Mouse (Mus musculus) cerebral cortex, adult 2 months (tissue): ENCODE measurements around the gene Msantd3.

ENCODE experiments used
- WGBS: fragments of 180-500 bp; shearing (Covaris S2); methylation state at CpG from one replicate; pipeline ENCODE4 v1.1.7; 2018; 5-methylcytosine and 5-hydroxymethylcytosine counted together

Gene Msantd3

GRCm38 (mm10) chr4:48554132-48554531 lies 14.4 kb downstream of the Msantd3 start:
- WGBS = 63% methylated on average over 7 of the region's 7 CpGs

GRCm38 (mm10) chr4:48555729-48556128 lies 16.0 kb downstream of the Msantd3 start:
- 31% methylated on average over 3 of the region's 3 CpGs for WGBS

- WGBS = 77% methylated on average over 14 of the region's 14 CpGs
Measured at GRCm38 (mm10) chr4:48559652-48560051, 19.9 kb downstream of the Msantd3 start.

GRCm38 (mm10) chr4:48561824-48562223 lies 22.1 kb downstream of the Msantd3 start:
- 88% methylated on average over 8 of the region's 8 CpGs for WGBS

DNA sequence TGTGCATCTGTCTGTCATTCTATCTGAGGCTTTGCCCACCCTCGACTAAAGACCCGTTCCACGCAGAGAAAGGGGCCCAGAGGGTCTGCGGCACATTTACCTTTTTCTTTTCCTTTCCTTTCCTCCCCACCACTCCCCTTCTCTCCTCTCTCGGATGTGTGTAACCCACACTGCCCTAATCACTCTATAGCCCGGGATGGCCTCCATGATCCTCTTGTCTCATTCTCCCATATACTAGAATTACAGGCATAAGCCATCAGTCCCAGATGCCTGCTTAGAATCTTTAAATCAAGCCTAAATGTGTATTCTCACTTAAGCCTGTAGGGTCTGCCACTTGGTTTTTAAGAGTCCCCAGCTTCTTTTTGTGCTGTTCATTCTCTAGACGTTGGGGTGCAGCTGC lies 36.6 kb downstream of the Msantd3 start:
- WGBS = 88% methylated on average over 7 of the region's 7 CpGs

DNA sequence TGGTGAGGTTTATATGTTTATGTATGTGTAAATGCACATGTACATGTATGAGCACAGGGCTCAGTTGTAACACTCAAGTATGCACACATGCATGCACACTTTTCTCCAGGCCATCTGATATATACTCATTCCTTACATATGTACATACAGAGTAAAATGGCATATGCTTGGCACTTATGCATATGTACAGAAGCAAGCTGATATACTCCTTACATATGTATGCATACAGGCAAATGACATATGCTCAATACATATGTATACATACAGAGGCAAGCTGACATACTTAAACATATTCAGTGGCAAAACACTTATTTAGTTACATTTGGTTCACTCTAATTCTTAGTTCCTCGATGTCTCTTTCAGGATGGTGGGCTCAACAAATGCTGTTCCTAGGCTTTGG lies 38.1 kb downstream of the Msantd3 start:
- 67% methylated on average over 1 of the region's 1 CpGs for WGBS

DNA sequence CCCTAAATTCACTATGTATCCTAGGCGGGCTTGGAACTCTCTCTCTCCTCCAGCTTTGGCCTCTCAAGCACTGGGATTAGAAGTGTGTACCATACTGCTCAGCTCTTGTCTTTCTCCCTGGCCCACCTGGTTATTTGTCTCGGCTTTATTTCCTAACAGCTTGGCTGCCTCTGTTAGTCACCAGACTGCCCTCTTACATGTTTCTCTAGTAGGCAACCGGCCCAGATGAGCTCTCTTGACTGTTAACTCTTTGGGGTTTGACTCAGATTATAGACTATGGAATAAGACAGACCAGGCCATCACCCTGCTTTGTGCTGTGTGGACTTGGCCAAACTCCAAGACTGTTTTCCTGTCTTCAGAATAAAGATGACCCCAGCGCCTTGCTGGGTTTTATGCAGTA lies 38.7 kb downstream of the Msantd3 start:
- WGBS = 56% methylated on average over 4 of the region's 4 CpGs

DNA sequence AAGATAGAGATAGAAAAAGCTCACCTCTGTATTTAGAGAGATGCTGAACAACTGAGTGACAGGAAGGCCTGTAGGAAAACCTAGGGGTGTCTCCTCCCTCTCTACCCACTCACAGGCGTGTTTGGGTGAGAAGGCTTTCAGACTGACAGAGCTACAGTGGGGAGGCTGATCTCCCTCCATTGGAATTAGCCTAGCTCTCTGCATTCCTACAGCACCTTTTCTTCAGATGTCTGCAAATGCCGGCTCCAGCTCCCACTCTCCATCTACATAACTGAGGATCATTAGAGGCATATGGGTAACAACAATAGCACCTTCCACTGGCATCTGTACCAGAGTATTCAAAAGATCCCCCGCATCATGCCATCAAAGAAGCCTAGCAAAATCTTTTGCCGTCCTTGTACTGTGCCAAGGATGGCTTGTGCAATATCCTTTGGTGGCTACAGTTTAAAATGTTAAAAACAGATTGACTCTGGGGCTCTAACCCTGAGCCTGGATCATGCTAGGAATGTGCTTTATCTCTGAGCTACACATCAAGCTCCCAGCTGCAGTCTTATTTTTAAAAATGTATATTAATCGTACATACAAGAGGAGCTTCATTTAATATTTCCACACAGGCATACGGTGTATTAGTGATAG lies 39.9 kb downstream of the Msantd3 start:
- WGBS = 73% methylated on average over 6 of the region's 6 CpGs

DNA sequence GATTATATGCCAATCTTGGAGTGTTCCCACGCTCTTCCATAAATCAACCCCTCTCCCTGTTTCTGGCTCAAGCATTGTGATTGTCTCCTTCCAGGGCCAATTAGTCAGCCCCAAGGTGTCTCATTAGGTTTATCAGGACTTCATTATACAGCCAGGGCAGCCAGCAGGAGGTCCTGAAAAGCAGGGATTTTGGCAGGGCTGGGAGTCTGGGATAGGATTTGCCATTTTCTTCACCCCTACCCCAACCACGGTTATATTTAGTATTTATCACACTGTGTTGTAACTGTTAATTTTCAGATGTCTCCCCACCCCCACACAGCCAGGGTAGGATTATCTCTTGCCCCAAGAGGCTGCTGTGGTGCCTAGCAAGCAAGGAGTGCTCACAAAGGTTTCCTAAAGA lies 41.5 kb downstream of the Msantd3 start:
- WGBS = 47% methylated on average over 2 of the region's 2 CpGs

DNA sequence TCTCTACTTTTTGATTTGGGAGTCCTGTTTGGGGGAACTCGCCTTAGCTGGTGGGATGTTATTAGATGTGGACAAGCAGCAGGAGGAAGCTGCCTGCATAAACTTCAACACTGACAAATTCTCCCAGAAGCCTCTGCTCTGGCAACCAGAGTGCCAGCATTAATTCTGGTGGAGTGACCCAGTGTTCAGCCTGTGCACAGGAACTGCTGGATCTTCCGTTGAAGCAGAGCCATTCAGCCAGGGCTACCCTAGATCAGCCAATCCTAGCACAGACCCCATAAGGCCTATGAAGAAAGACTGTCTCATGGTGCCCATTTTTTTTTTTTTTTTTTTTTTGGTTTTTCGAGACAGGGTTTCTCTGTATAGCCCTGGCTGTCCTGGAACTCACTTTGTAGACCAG lies 42.3 kb downstream of the Msantd3 start:
- 85% methylated on average over 2 of the region's 3 CpGs for WGBS

GRCm38 (mm10) chr4:48582941-48583340 lies 43.2 kb downstream of the Msantd3 start:
- 85% methylated on average over 2 of the region's 2 CpGs for WGBS

DNA sequence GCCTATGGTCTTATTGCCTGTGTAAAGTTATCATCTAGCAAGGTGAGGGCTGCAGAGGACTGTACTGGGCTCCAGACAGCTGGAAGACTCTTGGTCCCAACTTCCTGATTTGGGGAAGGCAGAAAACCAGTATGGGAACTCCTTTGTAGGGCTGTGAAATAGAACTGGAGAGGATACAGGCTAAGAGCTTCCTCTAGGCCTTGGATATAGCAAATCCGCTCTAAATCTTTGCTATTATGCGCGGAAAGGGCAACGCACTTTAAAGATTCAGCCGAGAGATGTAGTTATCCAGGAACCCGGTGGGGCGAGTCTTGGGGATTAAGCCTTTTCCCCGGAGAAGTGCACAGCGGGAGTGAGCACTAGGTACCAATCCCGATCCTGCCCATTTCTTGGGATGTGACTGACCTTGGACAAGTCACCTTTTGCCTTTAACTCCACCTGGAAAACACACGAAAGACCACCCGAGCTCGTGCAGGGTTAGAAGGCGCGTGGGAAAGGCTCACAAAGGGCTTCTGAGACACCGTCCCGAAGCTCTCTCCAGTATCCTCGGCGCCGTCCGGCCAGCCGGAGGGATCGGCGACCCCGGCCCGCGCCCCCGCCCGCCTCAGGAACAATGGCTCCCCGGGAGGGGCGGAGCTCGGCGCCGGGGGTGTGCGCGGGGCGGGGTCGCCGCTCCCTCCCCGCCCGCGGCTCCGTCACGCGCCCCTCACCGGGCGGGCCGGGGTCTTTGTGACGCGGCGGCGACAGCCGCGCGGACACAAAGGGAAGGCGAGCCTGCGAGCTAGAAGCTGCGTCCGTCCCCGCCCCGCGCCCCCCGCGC lies 44.9 kb downstream of the Msantd3 start, which contains the start of gene Tmeff1:
Tmeff1 (plus strand) TSS at position 754 of the 820 bp plus-strand sequence.
- 2% methylated on average over 59 of the region's 64 CpGs for WGBS

DNA sequence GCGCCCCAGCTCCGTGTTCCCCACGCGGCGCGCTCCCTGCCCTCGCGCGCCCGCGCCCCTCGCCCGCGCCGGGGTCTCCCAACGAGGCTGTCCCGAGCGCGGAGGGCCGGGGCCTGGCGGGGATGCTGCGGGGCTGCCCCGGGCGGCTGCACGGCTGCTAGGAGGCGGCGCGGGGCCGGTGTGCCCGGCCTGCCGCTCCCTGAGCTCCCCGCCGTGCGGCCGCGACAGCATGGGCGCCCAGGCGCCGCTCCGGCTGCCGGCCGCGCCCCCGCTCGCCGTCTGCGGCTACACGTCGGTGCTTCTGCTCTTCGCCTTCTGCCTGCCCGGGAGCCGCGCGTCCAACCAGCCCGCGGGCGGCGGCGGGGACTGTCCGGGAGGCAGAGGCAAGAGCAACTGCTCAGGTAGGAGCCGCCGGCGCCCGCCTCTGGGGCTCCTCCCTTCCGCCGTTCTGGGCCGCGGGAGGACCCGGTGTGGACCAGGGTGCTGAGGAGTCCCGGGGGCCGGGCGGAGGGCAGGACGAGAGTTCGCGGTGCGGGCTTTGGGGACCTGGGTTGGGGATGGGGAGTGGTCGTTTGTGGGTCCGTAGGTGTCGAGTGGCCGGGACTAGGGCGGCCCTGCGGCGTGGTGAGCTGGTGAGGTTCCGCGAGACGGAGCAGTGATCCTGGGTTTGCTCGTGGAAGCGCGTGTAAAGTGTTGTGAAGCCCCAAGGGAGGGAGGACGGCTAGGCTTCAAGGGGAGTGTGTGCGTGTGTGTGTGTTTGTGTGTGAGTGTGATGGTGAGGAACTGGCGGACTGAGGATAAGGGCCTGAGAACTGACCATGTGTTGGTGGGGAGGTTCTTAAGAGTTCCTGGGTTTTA lies 45.7 kb downstream of the Msantd3 start:
- under 1% methylated on average over 73 of the region's 92 CpGs for WGBS

GRCm38 (mm10) chr4:48586099-48586821 lies 46.5 kb downstream of the Msantd3 start:
- 7% methylated on average over 12 of the region's 12 CpGs for WGBS

GRCm38 (mm10) chr4:48587526-48587925 lies 47.8 kb downstream of the Msantd3 start:
- WGBS = 86% methylated on average over 2 of the region's 2 CpGs

DNA sequence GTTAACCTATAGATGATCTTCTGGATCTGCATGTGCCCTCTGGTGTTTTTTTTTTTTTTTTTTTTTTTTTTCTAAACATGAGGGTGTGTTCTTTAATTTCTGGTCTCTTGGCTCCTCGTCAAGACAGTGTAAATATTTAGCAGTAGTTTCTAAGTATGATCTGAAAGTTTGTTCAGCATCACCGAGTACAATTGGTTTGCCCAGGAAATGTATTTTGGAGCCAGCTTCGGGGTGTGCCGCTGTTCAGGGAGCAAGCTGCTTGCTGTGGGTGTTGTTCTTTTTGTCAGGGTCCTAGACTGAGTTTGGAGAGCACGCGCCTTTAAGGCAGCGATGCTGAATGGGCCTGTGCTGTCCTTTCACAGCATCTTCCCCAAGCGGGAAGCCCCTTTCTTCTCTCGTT lies 48.8 kb downstream of the Msantd3 start:
- 43% methylated on average over 9 of the region's 9 CpGs for WGBS

- WGBS = 81% methylated on average over 7 of the region's 7 CpGs
Measured at GRCm38 (mm10) chr4:48590862-48591261, 51.1 kb downstream of the Msantd3 start.

- 81% methylated on average over 3 of the region's 3 CpGs for WGBS
Measured at GRCm38 (mm10) chr4:48591390-48591789, 51.7 kb downstream of the Msantd3 start.

DNA sequence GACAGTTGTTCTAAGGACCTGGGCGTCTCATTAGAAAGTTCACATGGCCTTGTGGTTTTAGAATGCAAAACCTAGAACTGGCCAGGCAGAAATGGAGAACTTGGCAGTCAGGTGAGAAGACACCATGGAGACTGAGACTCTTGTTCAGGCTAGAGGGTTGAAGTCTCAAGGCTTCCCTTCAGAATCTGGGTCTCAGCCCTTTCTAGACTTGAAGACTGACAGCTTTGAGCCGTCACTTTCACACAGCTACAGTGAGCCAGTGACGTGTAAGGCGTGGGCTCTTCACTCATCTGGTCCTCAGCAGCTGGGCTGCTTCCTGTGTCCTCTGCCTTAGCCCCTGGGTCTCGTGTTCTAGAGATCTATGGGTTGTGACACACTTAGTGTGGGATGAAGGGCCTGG lies 52.6 kb downstream of the Msantd3 start:
- 48% methylated on average over 5 of the region's 5 CpGs for WGBS

DNA sequence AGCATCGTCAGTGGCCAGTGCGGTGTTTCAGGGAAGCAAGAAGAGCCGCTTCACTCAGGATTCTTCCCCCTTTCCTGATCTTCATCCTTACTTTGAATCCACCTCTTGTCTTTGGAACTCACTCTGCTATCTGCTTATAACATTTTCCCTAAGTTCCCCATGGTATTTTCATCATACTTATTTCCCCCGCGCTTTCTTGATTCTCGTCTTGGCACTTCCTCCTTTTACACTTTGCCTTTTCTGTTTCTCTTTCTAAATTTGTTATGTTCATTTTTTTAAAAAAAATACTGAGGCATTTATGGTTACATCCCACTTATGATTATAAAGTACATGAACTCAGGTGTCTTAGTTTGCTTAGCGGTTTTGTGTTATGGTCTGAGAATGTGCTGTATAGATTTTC lies 53.1 kb downstream of the Msantd3 start:
- 55% methylated on average over 7 of the region's 7 CpGs for WGBS

DNA sequence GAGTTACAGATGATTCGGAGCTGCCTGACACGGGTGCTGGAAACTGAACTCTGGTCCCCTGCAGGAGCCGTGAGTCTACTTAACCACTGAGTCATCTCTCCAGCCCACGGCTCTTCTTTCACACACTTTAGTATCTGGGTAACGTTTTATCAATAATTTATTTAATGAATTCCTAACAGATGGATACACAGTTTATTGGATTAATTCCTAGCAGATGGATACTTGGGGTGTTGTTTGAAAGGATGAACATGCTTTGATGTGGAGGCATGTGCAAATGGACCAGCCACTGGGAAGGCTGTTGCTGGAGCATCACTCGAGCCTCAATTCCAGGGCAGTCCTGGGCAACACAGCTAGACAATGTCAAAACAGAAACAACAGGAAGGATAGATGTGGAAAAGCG lies 56.4 kb downstream of the Msantd3 start:
- WGBS = 83% methylated on average over 7 of the region's 7 CpGs

DNA sequence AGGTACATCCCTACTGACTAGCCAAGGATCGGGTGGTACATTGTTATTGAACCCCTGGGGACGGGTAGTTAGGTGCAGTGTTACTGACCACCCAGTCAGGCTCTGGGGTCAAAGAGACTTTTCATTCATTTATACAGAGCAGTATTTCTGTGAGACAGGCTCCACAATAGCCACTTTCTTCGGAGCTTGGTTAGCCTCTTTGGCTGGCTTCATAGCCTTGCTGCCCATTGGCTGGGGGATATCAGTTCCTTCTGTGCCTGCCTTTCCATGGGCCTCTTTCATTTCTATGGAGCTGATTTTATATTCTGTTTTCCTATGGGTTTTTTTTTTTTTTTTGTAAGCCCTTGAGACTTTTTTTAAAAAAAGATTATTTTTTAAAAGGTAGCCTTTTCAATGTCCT lies 65.9 kb downstream of the Msantd3 start:
- whole genome bisulfite sequencing = 63% methylated on average over 3 of the region's 3 CpGs
